Mouse (Mus musculus) midbrain, embryonic 10.5 days (tissue): ENCODE results near the gene Nol12. TPM values are rescaled to one million over a fixed set of nuclear protein-coding genes. Genes with fewer than 3 reads are reported as not detected.

ENCODE experiments used
- DNase-seq: peaks from one replicate; pipeline ENCODE4 v3.0.0-alpha.2; 2017; ENCODE audit warnings: low spot score
- H3K27ac ChIP-seq: fragments of 300-500 bp; sonication (generic); replicated peaks from 2 replicates; pipeline ENCODE4 v1.5.1; 2016; ENCODE audit warnings: mild to moderate bottlenecking
- H3K27me3 ChIP-seq: fragments of 300-500 bp; sonication (generic); 2 replicates; pipeline ENCODE4 v1.6.1; 2016; ENCODE audit warnings: low read depth, mild to moderate bottlenecking; ENCODE audit not compliant: poor library complexity, severe bottlenecking
- H3K36me3 ChIP-seq: fragments of 300-500 bp; sonication (generic); 2 replicates; pipeline ENCODE4 v1.6.1; 2016; ENCODE audit warnings: mild to moderate bottlenecking, moderate library complexity
- H3K4me1 ChIP-seq: fragments of 300-500 bp; sonication (generic); 2 replicates; pipeline ENCODE4 v1.6.1; 2016
- H3K4me3 ChIP-seq: fragments of 300-500 bp; sonication (generic); 2 replicates; pipeline ENCODE4 v1.5.1; 2016; ENCODE audit warnings: mild to moderate bottlenecking, moderate library complexity
- H3K9me3 ChIP-seq: fragments of 300-500 bp; sonication (generic); replicated peaks from 2 replicates; pipeline ENCODE4 v1.6.1; 2016; ENCODE audit warnings: mild to moderate bottlenecking
- WGBS: fragments of 180-500 bp; shearing (Covaris S2); methylation state at CpG from one replicate; pipeline ENCODE4 v1.1.7; 2016; 5-methylcytosine and 5-hydroxymethylcytosine counted together
- polyA plus RNA-seq: library from polyadenylated mRNA; unstranded; fragments of >200 nt; fragmentation: Nextera tagmentation; extraction: Ambion mirVana; gene quantifications from 2 replicates; pipeline ENCODE4 v1.2.1, GENCODE M21; 2016

Gene Nol12
- polyA plus RNA-seq, 1 experiment from 2014 or later = 71.2 TPM

DNA sequence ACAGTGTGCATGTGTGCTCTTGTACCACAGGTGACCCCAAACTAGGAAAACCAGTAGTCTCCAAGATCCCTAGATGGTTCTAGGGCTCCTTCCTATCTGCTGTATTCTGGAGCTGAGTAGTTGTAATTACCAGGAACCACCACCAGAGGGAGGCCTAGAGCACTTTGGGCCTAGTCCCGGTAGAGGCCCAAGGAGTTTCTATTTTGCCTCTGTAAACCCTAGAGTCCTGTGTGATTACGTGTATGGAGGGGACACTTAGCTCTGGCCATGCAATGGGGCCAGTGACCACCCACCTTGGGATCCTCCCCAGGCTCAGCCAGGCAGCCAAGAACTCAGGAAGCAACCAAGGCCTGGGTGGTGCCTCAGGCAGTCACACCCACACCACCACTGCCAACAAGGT is 31.5 kb upstream of the Nol12 start:
- 14% methylated on average over 2 of the region's 2 CpGs for WGBS
- DNase-seq = peak; percentile 76
- Histone ChIP-seq H3K9me3 (no peaks in the 10 kb centered on the region), H3K4me1 (peaks cover 39% of the 10 kb centered on the region), H3K27me3 (peaks cover 38% of the 10 kb centered on the region), H3K36me3 (peaks cover 34% of the 10 kb centered on the region; the same call in 1 of the 2 replicates), H3K4me3 (no peak overlapping the region), H3K27ac (peak overlapping the region; percentile 46; the same call in 1 of the 2 replicates)

GRCm38 (mm10) chr15:78908399-78908798 is 26.3 kb upstream of the Nol12 start:
- peaks cover 15% of the 10 kb centered on the region for H3K4me1 ChIP-seq
- H3K27ac ChIP-seq = no peak overlapping the region
- H3K9me3 ChIP-seq = no peaks in the 10 kb centered on the region
- no peak for DNase-seq
- peaks cover 44% of the 10 kb centered on the region for H3K36me3 ChIP-seq
- no peak overlapping the region for H3K4me3 ChIP-seq
- no peaks in the 10 kb centered on the region for H3K27me3 ChIP-seq
- 86% methylated on average over 7 of the region's 7 CpGs for WGBS

GRCm38 (mm10) chr15:78908982-78909381 is 25.8 kb upstream of the Nol12 start:
- Histone ChIP-seq H3K27me3 (no peaks in the 10 kb centered on the region), H3K4me3 (no peak overlapping the region), H3K27ac (no peak overlapping the region), H3K4me1 (peaks cover 21% of the 10 kb centered on the region), H3K9me3 (no peaks in the 10 kb centered on the region), H3K36me3 (peaks cover 40% of the 10 kb centered on the region)
- 92% methylated on average over 8 of the region's 8 CpGs for WGBS
- no peak for DNase-seq

- Histone ChIP-seq H3K36me3 (peaks cover 31% of the 10 kb centered on the region), H3K9me3 (no peaks in the 10 kb centered on the region), H3K27ac (no peak overlapping the region), H3K27me3 (no peaks in the 10 kb centered on the region), H3K4me3 (no peak overlapping the region), H3K4me1 (peaks cover 51% of the 10 kb centered on the region)
- 35% methylated on average over 9 of the region's 9 CpGs for WGBS
- peak; percentile 36 for DNase-seq
Measured at GRCm38 (mm10) chr15:78912040-78912439, 22.7 kb upstream of the Nol12 start.

DNA sequence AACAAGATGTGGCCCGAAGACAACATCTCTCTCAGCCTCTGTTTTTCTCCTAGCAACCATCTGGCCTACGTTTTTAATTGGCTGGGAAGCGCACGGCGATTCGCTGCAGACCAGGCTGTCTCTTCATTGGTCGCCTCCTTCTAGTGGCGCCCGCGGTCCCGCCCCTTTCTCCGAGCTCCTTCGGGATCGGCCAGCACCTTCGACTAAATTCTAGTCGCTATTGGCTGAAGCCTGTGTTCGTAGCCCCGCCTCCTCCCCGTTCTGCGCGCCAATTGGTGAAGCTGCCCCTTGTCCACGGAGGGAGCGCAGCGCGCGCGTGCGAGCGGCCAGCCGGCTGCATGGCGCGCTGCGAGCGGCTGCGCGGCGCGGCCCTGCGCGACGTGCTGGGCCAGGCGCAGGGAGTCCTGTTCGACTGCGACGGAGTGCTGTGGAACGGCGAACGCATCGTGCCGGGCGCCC is 21.1 kb upstream of the Nol12 start, which contains the start of gene Pdxp:
Gene Pdxp, plus strand, starts transcription at position 288 of the 459 bp plus-strand sequence.
- peak within 1 kb of the TSS; percentile 91 for H3K4me3 ChIP-seq
- under 1% methylated on average over 51 of the region's 51 CpGs for WGBS
- peaks cover 34% of the 10 kb centered on the region for H3K36me3 ChIP-seq

GRCm38 (mm10) chr15:78914091-78914822 is 20.5 kb upstream of the Nol12 start:
- WGBS = under 1% methylated on average over 87 of the region's 87 CpGs
- peaks cover 39% of the 10 kb centered on the region for H3K36me3 ChIP-seq
- DNase-seq = peak; percentile 55

More for the DNA sequence above, 21.1 kb upstream of the Nol12 start, which contains the start of gene Pdxp:
- peaks cover 51% of the 10 kb centered on the region for H3K4me1 ChIP-seq
- H3K27me3 ChIP-seq = no peaks in the 10 kb centered on the region
- H3K27ac ChIP-seq = peak within 1 kb of the TSS; percentile 95
- peak; percentile 99 for DNase-seq
- H3K9me3 ChIP-seq = no peaks in the 10 kb centered on the region

DNA sequence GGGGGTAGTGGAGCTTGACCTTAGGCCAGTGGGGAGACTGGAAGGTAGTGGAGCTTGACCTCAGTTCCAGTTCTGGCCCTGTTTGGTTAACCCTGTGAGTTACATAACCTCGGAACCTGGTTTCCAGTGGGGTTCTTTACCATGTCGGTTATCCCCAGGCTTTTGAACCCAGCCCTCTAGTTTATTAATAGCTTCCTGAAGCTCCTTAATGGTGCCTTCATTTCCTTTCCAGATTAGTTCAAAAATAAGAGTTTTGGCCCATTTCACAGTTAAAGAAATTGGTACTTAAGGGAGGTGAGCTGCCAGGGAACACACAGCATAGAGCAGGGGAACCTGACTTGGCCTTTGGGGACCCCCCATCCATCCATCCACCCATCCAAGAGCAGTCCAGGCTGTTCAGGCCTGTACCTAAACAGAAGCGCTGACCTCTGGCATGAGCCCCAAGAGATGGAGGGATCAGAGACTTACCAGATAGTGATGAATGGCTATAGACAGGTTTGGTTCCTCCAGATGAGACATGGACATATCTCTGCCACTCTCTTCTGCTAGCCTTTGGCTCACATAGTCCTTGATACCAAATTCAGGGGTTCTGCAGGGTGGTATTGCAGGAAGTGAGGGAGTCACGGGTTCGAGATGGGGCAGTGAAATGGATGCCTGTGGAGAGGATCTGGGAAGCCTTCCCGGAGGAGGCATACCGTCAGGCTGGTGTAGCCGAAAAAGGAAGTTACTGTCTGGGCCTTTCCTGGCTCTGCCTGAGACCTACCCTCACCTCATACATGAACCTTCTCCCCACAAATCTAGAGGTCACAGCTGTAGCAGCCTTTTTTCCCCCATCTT is 19.7 kb upstream of the Nol12 start:
- peaks cover 51% of the 10 kb centered on the region for H3K4me1 ChIP-seq
- H3K27me3 ChIP-seq = no peaks in the 10 kb centered on the region
- WGBS = 55% methylated on average over 8 of the region's 8 CpGs
- no peak for DNase-seq
- peak overlapping the region; percentile 91 for H3K4me3 ChIP-seq
- peaks cover 45% of the 10 kb centered on the region for H3K36me3 ChIP-seq
- H3K27ac ChIP-seq = peak overlapping the region; percentile 95
- H3K9me3 ChIP-seq = no peaks in the 10 kb centered on the region

More at GRCm38 (mm10) chr15:78914091-78914822, 20.5 kb upstream of the Nol12 start:
- H3K27ac ChIP-seq = peak overlapping the region; percentile 95
- H3K4me3 ChIP-seq = peak overlapping the region; percentile 91
- H3K4me1 ChIP-seq = peaks cover 51% of the 10 kb centered on the region
- H3K9me3 ChIP-seq = no peaks in the 10 kb centered on the region
- H3K27me3 ChIP-seq = no peaks in the 10 kb centered on the region

GRCm38 (mm10) chr15:78915660-78916017 is 19.1 kb upstream of the Nol12 start:
- peaks cover 51% of the 10 kb centered on the region for H3K4me1 ChIP-seq
- H3K4me3 ChIP-seq = peak overlapping the region; percentile 91
- H3K27ac ChIP-seq = peak overlapping the region; percentile 69
- peaks cover 42% of the 10 kb centered on the region for H3K36me3 ChIP-seq
- H3K27me3 ChIP-seq = no peaks in the 10 kb centered on the region
- peak; percentile 75 for DNase-seq
- 10% methylated on average over 8 of the region's 8 CpGs for WGBS
- H3K9me3 ChIP-seq = no peaks in the 10 kb centered on the region

GRCm38 (mm10) chr15:78916052-78916826 is 18.5 kb upstream of the Nol12 start:
- H3K27me3 ChIP-seq = no peaks in the 10 kb centered on the region
- peak overlapping the region; percentile 69 for H3K27ac ChIP-seq
- peak overlapping the region; percentile 91 for H3K4me3 ChIP-seq
- peaks cover 50% of the 10 kb centered on the region for H3K4me1 ChIP-seq
- peaks cover 41% of the 10 kb centered on the region for H3K36me3 ChIP-seq
- WGBS = 58% methylated on average over 12 of the region's 12 CpGs
- no peaks in the 10 kb centered on the region for H3K9me3 ChIP-seq
- DNase-seq = no peak

DNA sequence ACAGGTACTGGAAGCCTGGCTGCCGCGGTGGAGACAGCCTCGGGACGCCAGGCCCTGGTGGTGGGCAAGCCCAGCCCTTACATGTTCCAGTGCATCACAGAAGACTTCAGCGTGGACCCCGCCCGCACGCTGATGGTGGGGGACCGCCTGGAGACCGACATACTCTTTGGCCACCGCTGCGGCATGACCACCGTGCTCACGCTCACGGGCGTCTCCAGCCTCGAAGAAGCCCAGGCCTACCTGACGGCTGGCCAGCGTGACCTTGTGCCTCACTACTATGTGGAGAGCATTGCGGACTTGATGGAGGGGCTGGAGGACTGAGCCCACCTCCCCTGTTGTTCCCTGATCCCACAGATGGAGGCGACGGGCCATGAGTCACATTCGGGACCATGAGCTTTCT is 16.6 kb upstream of the Nol12 start:
- H3K36me3 ChIP-seq = peaks cover 41% of the 10 kb centered on the region
- H3K27ac ChIP-seq = no peak overlapping the region
- H3K4me1 ChIP-seq = peaks cover 39% of the 10 kb centered on the region
- WGBS = 95% methylated on average over 23 of the region's 23 CpGs
- H3K9me3 ChIP-seq = no peaks in the 10 kb centered on the region
- no peaks in the 10 kb centered on the region for H3K27me3 ChIP-seq
- H3K4me3 ChIP-seq = no peak overlapping the region
- DNase-seq = no peak

DNA sequence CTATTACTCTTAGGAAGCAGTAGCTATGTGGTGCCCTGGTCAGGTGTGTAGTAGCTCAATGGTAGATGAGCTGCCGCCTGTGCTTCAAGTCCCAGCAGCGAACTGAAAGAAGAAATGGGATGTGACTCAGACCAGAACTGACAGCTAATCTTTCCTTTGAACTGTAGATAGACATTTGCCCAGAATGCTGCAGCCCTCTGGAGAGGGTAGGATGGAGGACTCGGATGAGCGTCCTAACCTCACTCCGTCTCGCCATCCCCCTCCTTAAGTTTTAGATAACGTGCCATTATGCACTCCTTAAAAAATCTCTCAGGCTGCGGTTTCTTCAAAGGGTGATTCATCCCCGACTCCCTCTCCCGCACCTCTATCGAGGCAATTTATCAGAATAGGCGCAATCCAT is 14.8 kb upstream of the Nol12 start:
- no peaks in the 10 kb centered on the region for H3K27me3 ChIP-seq
- DNase-seq = no peak
- WGBS = 88% methylated on average over 12 of the region's 12 CpGs
- H3K36me3 ChIP-seq = peaks cover 41% of the 10 kb centered on the region
- no peak overlapping the region for H3K4me3 ChIP-seq
- H3K4me1 ChIP-seq = peaks cover 35% of the 10 kb centered on the region
- no peaks in the 10 kb centered on the region for H3K9me3 ChIP-seq
- H3K27ac ChIP-seq = no peak overlapping the region

- DNase-seq = no peak
- Histone ChIP-seq H3K9me3 (no peaks in the 10 kb centered on the region), H3K4me1 (peaks cover 41% of the 10 kb centered on the region), H3K27me3 (peaks cover 28% of the 10 kb centered on the region), H3K4me3 (no peak overlapping the region), H3K36me3 (peaks cover 23% of the 10 kb centered on the region), H3K27ac (no peak overlapping the region)
- WGBS = 85% methylated on average over 7 of the region's 7 CpGs
Measured at GRCm38 (mm10) chr15:78922700-78923099, 12.0 kb upstream of the Nol12 start.
